Mouse (Mus musculus) lung, postnatal 14 days (tissue): ENCODE results near the gene Plppr1.

Source experiments
- DNase-seq: peaks from one replicate; pipeline ENCODE4 v3.0.0; 2021

Gene Plppr1

DNA sequence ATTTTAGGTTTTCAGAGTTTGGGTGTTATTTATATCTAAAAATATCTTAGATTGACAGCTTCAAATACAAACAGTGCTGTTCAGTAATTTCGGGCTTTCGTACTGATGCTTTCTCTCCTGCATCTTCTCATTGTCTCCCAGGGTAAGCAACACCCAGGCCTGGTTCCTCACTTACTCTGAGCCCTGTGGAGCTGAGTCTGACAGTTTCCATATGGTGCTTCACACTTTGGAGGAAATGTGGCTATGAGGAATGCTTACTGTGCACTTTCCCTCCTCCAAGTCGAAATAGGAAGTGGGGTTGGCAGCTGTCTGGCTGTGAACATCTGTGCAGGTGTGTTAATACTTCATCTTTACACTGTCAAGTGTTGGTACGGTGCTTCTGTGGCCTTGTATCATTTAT lies 85.7 kb downstream of the Plppr1 start:
- no peak for DNase-seq

GRCm38 (mm10) chr4:49148775-49149174 lies 89.7 kb downstream of the Plppr1 start:
- DNase-seq = no peak

- no peak for DNase-seq
These were observed 90.2 kb downstream of the Plppr1 start for GRCm38 (mm10) chr4:49149251-49149650.

GRCm38 (mm10) chr4:49153849-49154248 lies 94.8 kb downstream of the Plppr1 start:
- DNase-seq = peak; percentile 61

DNA sequence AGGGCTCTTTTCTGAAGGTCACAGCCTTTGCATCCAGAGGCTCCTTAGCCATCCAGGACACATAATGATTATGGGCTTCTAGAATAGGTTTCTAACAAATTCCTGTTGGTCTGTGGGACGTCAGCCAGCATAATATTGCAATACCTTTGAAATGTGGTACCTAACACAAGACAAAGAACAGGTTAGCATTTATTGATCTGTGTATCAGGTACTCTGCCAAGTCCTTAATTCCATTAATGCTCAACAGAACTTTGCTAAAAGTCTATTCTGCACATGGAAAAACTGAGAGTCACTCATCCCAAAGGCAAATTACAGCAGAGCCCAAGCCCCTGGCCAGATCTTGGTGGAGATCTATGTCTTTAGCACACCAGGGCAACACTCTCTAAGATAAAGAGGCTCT lies 97.7 kb downstream of the Plppr1 start:
- no peak for DNase-seq

GRCm38 (mm10) chr4:49163285-49163684 lies 104.2 kb downstream of the Plppr1 start:
- DNase-seq = no peak

DNA sequence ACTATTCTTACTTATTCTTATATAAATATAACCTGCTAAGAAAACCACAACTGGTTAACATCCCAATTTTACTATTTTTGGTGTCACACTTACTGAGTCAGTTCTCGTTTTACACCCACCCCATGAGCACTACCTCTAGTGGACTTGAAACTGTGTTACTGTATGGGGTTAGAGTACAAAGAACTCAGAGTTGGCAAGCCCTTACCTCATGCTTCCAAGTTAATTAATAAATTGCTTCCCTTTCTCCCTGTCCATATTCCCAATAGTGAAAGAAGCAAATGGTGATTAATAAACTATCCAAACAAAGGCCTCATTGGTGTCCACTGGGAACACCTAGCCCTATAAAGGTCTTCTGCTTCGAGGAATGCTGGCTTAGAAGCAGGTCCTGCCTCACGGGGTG lies 107.3 kb downstream of the Plppr1 start:
- DNase-seq = no peak

DNA sequence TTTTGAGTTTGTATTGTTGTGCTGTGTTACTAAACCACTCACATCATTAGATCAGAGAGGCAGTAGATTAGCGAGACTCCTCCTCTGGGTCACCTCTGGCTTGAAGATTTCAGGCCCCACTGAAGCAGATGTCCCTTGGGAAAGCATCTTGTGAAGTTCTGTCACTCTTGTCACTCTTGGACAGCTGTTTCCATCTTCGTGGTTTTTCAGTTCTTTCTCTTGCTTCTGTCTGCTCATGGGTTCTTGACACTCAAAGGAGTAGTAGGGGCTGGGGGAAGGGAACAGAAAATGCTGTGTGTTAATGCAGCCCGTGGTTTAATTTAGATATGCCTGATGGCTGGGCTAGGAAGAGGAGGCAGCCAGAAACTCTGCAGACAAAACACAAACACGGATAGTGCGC lies 108.0 kb downstream of the Plppr1 start:
- DNase-seq = no peak

GRCm38 (mm10) chr4:49169498-49169897 lies 110.4 kb downstream of the Plppr1 start:
- DNase-seq = no peak

DNA sequence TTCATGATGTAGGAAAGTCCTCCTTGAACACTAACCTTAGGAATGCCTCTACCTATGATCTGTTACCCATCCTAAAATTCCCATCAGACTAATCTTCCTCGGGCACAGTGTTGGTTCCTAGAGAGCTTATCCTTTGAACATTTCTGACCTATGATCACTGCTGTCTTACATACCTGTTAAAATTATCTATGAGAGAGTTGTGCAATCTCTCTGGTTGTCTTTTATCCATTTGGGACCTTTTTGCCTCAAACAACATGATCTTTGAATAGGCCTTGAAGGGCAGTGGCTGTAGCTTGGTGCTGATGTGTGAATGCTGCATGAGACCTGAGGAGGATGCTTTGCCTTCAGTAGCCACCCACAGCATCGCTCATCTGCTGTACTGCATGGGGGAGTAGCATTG lies 119.0 kb downstream of the Plppr1 start:
- no peak for DNase-seq

DNA sequence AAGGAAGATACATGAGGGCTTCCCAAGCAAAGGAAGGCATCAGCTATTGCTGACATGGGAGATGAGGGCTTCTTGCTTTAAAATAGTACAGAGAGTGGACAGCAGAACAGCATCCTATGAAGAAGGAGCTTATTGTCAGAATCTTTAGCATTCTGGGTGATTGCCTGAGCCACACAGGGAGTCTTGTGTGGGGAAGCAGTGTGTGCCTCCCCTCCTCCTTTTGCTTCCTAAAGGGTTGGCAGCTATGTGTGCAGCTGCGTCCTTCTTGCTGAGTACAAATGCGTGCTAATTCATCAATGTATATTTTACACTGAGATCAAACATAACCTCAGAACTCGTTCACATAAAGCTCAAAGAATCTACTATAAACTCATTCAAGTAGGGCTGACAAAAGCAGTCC lies 119.8 kb downstream of the Plppr1 start:
- DNase-seq = no peak

GRCm38 (mm10) chr4:49179471-49180181 lies 120.6 kb downstream of the Plppr1 start:
- no peak for DNase-seq

DNA sequence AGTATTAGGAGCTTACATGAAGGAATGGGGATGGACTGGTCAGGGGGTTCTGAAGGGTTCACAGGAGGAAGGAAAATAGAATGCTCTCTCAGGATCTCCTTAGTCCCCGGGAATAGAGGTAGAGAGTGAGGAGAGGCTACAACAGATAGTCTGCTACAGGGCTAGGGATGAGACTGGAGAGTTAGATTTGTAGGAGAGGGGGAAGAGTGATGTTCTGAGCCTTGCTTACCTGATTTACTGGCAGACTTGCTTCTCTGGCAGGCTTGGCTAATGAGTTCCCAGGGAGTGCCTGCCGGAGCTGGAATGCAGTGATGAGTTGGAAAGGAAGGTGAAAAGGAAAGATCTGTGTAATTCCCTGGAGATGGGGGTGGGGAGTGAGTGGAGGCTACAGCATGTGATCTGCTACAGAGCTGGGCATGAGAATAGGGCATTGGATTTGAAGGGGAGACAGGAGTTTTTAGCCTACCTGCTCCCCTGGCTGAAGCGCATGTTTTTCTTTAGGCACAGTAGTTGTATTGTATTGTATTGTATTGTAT lies 131.0 kb downstream of the Plppr1 start:
- no peak for DNase-seq

GRCm38 (mm10) chr4:49197125-49197747 lies 138.2 kb downstream of the Plppr1 start:
- peak; percentile 21 for DNase-seq

GRCm38 (mm10) chr4:49210457-49210856 lies 151.4 kb downstream of the Plppr1 start:
- DNase-seq = no peak

- DNase-seq = no peak
These were observed 152.5 kb downstream of the Plppr1 start for GRCm38 (mm10) chr4:49211582-49211981.

DNA sequence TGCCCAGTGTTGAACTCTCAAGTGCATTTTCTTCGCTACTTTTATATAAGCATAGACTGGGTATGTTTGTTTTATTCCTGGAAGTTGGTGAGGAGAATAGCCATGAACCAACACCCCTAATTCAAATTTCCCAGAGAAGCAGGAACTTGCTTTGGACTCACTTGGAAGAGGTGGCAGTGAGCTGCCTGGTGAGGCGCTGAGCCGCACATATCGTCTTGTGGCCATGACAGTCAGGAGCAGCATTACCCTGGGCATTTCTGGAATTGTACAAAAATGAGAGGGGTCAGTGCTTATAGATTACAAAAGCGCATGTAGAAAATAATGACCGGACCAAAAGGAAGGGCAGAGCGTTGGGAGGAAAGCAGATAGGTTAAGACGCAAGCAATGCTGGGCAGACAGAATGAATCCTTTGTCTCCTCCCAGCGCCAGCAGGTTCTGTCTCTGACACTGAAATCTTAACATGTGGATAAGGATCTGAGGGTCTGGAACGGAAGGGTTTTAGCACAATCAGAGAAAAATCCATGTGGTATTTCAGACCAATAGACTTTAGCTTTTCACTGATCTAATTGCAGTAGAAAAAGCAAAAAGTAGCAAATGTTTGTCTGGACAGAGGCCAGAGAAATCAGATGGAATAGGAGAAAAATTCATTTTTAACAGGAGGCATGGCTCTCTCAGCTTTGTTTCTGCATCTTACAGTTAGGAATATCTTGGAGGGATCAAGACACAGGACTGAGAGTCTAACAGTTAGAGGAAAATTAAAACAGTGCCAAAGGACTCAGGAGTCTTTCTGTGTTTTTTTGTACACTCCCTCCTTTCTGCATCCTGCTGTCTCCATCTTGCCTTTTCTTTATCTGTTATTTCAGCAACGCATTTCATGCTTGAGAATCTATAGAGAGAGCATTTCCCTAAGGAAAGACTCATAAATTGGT lies 153.8 kb downstream of the Plppr1 start:
- no peak for DNase-seq

GRCm38 (mm10) chr4:49214341-49214740 lies 155.3 kb downstream of the Plppr1 start:
- DNase-seq = no peak

- no peak for DNase-seq
These were observed 164.4 kb downstream of the Plppr1 start for GRCm38 (mm10) chr4:49223501-49223900.

DNA sequence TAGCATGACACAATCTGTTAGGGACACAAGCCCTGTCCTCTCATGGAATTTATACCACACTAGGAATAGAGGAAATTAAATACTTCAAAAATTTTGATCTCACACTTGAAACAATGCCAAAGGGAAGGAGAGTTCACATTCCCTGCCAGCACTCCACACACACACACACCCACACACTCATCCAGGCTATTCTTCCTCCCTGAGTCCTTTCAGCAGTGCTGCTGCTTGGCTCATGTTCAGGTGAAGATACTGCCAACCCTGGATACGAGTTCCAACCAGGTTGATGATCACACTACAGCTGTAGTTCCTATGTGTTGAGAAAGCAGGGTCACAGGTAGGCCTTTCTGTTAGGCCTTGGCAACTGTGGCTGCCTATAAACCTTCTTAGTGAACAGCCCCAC lies 165.9 kb downstream of the Plppr1 start:
- DNase-seq = no peak

- no peak for DNase-seq
These were observed 173.3 kb downstream of the Plppr1 start for GRCm38 (mm10) chr4:49232206-49233031.

DNA sequence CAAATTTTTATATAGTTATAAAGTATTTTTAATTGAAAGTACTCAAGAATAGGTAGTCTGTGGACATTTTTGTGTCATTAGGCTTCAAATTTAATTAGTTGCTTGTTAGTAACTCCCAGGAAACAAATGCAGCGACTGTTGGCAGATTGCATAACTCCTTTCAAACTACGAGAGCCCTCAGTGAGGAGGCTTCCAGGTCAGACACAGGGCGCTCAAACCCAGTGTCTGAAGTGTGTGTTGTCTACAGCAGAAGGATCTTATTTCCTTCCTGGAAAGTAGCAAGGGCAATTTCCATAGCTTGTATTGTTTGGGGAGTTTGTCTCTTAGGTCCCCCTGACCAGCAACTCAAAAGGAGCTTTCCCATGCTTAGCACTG lies 173.9 kb downstream of the Plppr1 start:
- no peak for DNase-seq

GRCm38 (mm10) chr4:49238111-49238510 lies 179.0 kb downstream of the Plppr1 start:
- no peak for DNase-seq
